Mouse (Mus musculus) spleen, adult 2 months (tissue): ENCODE results near the gene Cnot10.

Experiments used
- CTCF ChIP-seq: fragments of 200-500 bp; IDR thresholded peaks from 2 replicates; pipeline ENCODE4 v1.5.1; 2011; ENCODE audit warnings: mild to moderate bottlenecking, inconsistent platforms; ENCODE audit not compliant: insufficient read depth, insufficient read length, insufficient replicate concordance; ENCODE audit errors: extremely low read depth
- POLR2A ChIP-seq: fragments of 200-500 bp; IDR thresholded peaks from 2 replicates; pipeline ENCODE4 v1.6.1; 2011; ENCODE audit warnings: low read depth, low read length, inconsistent platforms

- TF ChIP-seq POLR2A (no peak), CTCF (no peak)
Measured at GRCm38 (mm10) chr9:114568682-114569474, 71.1 kb downstream of the Cnot10 start.
